Mouse (Mus musculus): ENCODE data around the gene Fndc9.

The Fndc9 gene

DNA sequence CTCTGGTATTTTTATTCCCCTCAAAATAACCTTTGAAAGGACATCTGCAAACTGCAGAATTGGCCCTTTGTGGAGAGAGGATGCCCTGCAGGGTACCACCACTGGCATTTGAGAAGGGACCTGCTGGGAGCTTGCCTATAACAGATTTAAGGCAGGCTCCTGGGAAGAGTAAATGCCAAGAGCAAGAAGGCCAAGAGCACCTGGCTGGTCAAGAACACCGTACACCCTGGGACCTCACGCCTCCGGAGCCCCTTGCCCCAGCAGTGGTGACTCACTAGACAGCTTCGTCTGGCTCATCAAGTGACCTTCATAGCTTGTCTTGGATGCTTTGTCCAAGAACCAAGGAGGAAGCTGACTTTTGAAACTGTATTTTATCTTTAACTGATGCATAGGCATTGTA, 2.5 kb upstream of the Fndc9 start:
- in situ Hi-C loops (cut with MseI, MboI): no loop called here

- in situ Hi-C loops (cut with MseI, MboI): no loop called here
Observed at GRCm38 (mm10) chr11:46233966-46234365, 1.4 kb upstream of the Fndc9 start.

DNA sequence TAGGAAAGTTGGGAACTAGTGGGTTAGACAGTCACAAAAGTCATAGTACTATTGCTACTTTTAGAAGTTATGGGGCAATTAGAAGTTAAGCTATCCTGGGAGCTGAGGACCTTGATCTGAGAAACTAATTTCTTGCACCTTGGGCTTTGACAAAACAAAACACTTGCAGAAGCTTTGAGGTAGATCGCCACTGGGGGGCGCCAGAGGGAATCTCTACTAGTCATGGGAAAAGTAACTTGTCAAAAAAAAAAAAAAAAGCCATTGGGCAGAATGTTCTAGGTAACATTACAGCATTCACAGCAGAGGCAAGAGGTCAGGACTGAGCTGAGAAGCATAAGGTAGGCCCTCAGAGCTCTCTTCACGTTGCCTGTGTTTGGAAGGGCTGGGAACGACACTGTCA, 1.6 kb downstream of the Fndc9 start:
- in situ Hi-C loops (cut with MseI, MboI): no loop called here

GRCm38 (mm10) chr11:46241150-46241673, 5.9 kb downstream of the Fndc9 start:
- in situ Hi-C loops (cut with MseI, MboI): no loop called here

GRCm38 (mm10) chr11:46241985-46242384, 6.7 kb downstream of the Fndc9 start:
- in situ Hi-C loops (cut with MseI, MboI): no loop called here

GRCm38 (mm10) chr11:46244731-46245604, 9.6 kb downstream of the Fndc9 start:
- in situ Hi-C loops (cut with MseI, MboI): no loop called here

DNA sequence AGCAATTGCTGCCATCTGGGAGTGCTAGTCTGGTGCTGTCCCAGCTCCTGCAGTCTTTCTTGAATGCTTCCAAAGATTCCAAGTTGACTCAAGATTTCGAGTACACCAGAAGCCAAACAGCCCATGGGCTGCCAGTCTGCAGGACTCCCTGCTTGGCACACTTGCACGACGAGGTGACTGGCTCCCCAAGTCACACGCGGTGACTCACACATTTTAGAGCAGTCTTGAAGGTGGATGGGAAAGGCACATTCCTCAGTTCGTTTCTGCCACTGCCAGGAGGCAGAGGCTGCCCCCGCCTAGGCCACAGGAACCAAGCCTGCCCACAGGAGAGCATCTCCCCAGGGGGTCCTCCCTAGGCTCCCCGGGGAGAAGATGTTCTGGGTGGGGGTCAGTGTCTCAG, 10.6 kb downstream of the Fndc9 start:
- in situ Hi-C loops (cut with MseI, MboI): no loop called here

- in situ Hi-C loops (cut with MseI, MboI): no loop called here
Observed at GRCm38 (mm10) chr11:46246393-46246792, 11.1 kb downstream of the Fndc9 start.

DNA sequence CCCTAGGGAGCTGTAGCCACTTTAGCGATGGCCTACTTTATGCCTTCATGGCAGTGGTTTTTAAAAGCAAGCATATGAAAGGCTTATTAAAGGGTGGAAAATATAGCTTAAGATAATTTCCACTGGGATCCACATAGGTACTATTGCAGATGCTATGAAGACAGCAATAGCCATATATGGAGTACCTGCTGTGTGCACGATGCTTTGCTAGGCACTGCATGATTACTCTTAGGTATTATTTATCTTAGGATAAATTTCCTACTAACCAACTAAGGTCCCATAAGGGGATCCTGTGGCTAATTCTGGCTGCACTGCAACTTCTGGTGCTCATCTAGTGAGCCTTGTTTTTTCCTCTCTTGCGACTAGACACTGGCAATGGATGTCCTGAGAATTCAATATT, 13.0 kb downstream of the Fndc9 start:
- in situ Hi-C loops (cut with MseI, MboI): no loop called here

DNA sequence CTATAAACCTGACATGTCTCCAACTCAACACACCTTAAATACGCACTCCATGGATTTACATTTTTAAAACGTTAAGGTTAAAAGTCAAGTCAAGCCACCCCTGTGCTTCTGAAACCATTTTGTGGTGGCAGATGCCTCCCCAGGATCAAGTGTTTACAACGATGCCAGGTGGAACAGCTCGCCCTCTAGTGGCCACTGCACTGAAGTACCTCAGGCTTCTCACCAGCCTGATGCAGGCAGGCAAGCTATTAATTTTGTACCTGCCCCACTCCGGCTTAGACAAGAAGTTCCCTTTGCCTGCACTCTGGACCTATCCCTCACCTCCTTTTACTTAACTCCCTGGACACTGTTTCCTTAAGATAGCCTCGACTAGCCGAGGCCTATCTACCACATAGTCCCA, 16.7 kb downstream of the Fndc9 start:
- in situ Hi-C loops (cut with MseI, MboI): no loop called here

GRCm38 (mm10) chr11:46255291-46255690, 20.0 kb downstream of the Fndc9 start:
- in situ Hi-C loops (cut with MseI, MboI): no loop called here

DNA sequence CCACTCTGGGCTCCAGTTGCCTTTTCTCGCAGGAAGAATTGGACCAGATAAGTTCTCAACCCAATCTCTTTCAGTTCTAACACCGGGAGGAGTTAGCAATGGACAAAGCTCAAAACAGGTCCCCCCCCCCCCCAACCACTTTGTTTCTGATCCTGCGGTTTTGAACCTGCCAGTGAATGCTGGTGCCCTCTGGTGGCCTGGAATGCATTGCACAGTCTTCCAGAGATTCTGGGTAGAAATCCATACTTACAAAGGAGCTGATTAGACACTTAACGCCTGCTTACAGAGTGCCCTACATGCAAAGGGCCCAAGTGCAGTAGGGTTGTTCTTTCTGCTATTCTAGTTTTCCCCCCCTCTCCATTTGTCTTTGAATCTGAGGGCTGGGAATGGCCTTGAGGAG, 22.9 kb downstream of the Fndc9 start:
- in situ Hi-C loops (cut with MseI, MboI): no loop called here

- in situ Hi-C loops (cut with MseI, MboI): no loop called here
Observed at GRCm38 (mm10) chr11:46258749-46259148, 23.4 kb downstream of the Fndc9 start.

- in situ Hi-C loops (cut with MseI, MboI): no loop called here
Observed at GRCm38 (mm10) chr11:46262854-46263253, 27.5 kb downstream of the Fndc9 start.

DNA sequence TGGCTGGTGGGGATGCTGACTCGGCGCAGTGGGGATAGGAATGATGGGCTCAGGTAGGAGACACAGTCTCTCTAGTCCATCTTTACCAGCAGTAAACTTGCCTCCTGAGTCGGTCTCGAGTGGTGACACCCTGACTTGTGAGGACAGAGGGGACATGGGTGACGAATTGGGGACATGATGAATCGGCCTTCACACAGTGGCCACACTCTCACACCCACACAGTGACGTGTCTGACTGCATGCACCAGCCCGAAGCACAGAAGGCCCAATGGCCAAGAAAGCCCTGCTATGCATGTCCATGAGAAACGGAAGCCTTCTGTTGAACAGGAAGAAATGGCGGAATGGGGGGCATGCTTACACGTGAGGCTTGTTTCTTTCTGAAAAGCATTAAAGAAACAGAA, 28.0 kb downstream of the Fndc9 start:
- in situ Hi-C loops (cut with MseI, MboI): no loop called here

DNA sequence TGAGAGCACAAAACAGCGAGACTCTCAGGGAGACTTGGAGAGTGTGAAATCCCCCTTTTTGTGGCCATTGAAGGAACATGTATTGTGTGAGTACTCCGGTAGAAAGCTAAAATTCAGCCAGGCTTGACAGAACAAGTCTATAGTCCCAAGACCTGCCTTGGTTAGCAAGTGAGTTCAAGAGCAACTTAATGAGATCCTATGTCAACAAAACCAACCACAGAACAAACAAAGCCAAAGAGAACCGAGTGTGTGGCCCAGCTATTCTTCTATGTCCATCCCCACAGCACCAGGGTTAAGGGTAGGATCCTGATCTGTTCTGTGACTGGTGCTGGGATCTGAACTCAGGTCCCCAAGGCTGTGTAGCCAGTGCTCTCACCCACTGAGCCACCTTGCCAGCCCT, 29.3 kb downstream of the Fndc9 start:
- in situ Hi-C loops (cut with MseI, MboI): no loop called here

- in situ Hi-C loops (cut with MseI, MboI): no loop called here
Observed at GRCm38 (mm10) chr11:46265031-46265786, 29.9 kb downstream of the Fndc9 start.

- in situ Hi-C loops (cut with MseI, MboI): no loop called here
Observed at GRCm38 (mm10) chr11:46268991-46269390, 33.7 kb downstream of the Fndc9 start.

DNA sequence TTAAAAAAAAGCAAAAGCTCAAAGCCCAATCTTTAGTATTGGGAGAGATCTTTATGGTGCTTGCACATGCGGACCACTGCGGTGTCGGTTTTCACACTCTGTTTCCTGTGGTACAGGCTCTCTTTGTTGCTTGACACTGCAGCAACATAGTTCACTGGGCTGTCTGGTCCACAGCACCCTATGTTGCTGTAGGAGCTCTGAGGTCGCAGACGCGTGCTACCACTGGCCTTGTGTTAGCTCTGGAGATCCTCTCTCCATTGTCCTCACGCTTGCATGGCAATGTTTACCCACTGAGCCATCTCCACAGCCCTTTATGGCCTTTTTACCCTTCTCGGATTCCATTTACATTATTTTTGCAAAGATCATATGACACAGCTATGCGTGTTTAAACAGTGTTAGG, 34.1 kb downstream of the Fndc9 start:
- in situ Hi-C loops (cut with MseI, MboI): no loop called here

DNA sequence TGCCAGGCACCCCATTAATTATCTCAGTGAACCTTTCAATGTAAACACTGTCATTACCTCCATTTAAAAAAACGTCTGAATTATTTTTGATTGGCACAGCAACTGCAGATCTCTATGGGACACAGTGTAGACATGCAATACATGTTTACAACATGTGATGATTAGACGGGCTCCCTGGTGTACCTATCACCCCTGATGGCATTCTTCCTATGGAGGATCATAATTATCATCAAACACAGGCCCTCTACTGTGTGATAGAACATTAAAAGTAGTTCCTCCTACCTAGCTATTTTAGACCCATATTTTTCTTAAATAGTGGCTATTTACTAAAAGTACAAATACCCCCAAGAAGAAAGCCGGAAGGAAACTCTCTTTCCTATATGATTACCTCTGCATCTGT, 34.6 kb downstream of the Fndc9 start:
- in situ Hi-C loops (cut with MseI, MboI): loop anchor here in 1 of 2 experiments (10.0 kb wide), 1 partner anchor 165 kb away; the partner anchor contains the start of gene Med7

- in situ Hi-C loops (cut with MseI, MboI): loop anchor here in 1 of 2 experiments (10.0 kb wide), 1 partner anchor 163 kb away; the partner anchor contains the start of gene Med7
Observed at GRCm38 (mm10) chr11:46272058-46272681, 36.8 kb downstream of the Fndc9 start.

DNA sequence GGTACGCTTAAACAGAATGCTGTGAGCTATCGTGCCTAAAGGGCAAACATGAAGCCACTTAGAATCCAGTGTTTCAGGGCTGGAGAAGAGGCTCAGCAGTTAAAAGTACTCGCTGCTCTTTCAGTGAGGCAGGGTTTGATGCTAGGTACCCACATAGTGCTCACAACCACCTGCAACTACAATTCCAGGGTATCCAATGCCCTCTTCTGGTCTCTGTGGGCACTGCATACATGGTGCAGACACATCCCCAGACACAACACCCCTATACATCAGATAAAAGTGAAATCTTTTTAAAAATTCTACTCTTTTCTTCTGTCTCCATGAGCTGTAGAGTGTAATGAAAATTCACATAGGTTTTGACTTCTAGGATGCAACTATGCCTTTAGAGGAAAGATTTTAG, 38.6 kb downstream of the Fndc9 start:
- in situ Hi-C loops (cut with MseI, MboI): loop anchor here in 1 of 2 experiments (10.0 kb wide), 1 partner anchor 161 kb away; the partner anchor contains the start of gene Med7
